Mouse (Mus musculus): ENCODE data around the gene Hist2h2aa1.
"Not testable (repeated sequence)": the region's sequence is repeated elsewhere in the genome, so short reads cannot be mapped to it uniquely, and the experiment has no call there.

Gene Hist2h2aa1

DNA sequence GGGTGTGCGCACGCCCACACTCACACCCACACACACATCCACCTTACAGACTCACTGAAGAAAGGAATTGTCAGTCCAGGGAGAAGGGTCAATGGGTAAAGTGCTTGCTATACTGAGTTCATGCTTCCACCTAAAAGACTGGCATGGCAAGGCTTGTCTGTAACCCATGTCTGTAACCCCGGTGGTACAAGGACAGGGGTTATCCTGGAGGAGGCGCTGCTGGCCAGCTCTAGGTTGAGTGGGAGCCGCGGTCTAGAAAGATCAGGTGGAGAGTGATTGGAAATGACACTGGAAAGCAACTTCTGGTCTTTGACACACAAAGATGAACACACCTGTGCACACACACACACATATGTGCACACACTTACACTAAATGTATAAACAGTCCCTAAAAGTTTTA is 35.4 kb downstream of the Hist2h2aa1 start:
- DNase-seq (ENCODE audit: low read depth), result no peak

- DNase-seq (ENCODE audit: low read depth), result no peak
Measured at GRCm38 (mm10) chr3:96284457-96284856, 39.2 kb downstream of the Hist2h2aa1 start.

DNA sequence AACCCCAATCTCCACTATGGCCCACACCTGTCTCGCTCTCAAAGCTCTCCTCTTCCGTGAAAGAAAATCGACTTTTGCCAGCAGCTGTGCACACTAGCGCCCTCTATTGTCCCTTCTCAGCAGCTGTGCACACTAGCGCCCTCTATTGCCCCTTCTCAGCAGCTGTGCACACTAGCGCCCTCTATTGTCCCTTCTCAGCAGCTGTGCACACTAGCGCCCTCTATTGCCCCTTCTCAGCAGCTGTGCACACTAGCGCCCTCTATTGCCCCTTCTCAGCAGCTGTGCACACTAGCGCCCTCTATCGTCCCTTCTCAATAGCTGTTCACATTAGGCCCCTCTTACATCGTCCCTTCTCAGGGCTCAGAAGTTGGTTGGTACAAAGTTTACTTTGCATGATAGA is 42.0 kb downstream of the Hist2h2aa1 start:
- not testable (repeated sequence) for DNase-seq (ENCODE audit: low read depth)

- no peak for DNase-seq (ENCODE audit: low read depth)
Measured at GRCm38 (mm10) chr3:96289201-96289600, 43.9 kb downstream of the Hist2h2aa1 start.

DNA sequence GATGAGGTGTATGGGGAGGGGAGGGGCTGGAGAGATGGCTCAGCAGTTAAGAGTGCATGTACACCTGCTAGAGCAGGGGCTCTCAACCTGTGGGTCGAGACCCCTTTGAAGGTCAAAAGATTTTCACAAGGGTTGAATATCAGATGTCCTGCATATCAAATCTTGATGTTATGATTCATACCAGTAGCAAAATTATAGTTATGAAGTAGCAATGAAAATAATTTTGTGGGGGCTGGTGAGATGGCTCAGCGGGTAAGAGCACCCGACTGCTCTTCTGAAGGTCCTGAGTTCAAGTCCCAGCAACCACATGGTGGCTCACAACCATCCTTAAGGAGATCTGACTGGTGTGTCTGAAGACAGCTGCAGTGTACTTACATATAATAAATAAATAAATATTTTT is 45.4 kb downstream of the Hist2h2aa1 start:
- not testable (repeated sequence) for DNase-seq (ENCODE audit: low read depth)

GRCm38 (mm10) chr3:96292641-96293040 is 47.3 kb downstream of the Hist2h2aa1 start:
- DNase-seq (ENCODE audit: low read depth), result no peak

DNA sequence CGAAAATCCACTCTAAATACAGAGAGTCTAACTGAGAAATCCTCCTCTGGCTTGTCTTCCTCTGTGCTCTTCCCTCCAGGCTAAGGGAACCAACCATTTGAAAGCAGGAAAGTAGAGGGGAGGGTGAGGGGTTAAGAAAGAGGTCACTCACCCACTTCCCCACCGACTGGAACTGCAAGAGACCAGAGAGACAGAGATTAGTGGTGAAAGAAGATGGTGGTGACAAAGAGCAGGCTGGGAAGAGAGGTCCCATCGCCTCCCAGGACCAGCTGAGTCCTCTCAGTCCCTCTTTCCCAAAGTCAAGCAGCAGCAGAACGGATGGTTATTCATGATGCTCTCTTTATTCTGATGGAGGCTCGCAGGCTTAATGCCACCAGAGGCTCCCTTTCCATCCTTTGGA is 48.1 kb downstream of the Hist2h2aa1 start:
- no peak for DNase-seq (ENCODE audit: low read depth)

GRCm38 (mm10) chr3:96293787-96294186 is 48.5 kb downstream of the Hist2h2aa1 start, which contains the start of gene Fcgr1:
Gene Fcgr1, minus strand, starts transcription at chr3:96293969.
- no peak for DNase-seq (ENCODE audit: low read depth)

Measured in naive thymus-derived CD4-positive, alpha-beta T cell, adult 2 months (primary cell).